Mouse (Mus musculus) heart, adult 8-10 months (tissue): ENCODE measurements around the gene Lef1. TPM values are rescaled to one million over a fixed set of nuclear protein-coding genes. Genes with fewer than 3 reads are reported as not detected.
A peak's percentile ranks its signal among the peaks of the same experiment; 100 is the strongest.

Experiments used
- DNase-seq: peaks from one replicate; pipeline ENCODE4 v3.0.0; 2022; ENCODE audit warnings: low spot score
- total RNA-seq, 4 experiments: library from RNA; stranded (reverse); gene quantifications; 2 replicates each; pipeline ENCODE4 v1.2.4; 2022

Gene Lef1
- total RNA-seq, 4 experiments from 2014 or later = 0.14 to 0.31 (median 0.26) TPM; not detected in 1

- DNase-seq = no peak
Measured at GRCm38 (mm10) chr3:131107301-131108093, 2.8 kb upstream of the Lef1 start.

GRCm38 (mm10) chr3:131108094-131108653, 2.1 kb upstream of the Lef1 start:
- DNase-seq = no peak

DNA sequence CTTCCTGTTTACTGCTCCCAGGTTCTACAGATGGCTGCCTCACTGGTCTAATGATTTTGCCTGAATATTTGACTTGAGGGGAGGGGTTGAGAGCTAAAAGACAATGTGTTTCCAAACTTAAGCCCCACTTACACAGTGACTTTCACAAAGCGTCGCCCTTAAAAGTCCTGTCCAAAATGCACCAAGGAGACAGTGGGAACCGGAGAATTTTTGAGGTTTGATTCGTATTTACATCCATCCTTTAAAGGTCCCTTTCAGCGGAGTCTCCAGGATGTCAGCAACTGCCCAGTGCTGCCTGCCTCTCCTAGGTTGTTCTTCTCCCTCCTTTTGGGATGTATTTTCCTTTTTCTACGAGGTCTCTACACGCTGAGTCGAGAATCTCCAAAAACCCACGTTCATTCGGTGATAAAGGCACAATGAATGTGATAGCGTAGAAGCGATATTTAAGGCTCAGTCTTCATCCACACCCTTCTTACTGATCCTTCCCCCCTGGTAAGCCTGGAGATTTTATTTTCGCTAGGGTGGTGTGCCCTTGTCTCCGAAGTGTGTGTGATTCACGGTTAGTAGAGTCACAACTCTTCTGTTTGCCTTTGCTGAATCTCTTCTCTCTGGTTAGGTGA, 1.1 kb upstream of the Lef1 start:
- no peak for DNase-seq

- no peak for DNase-seq
Measured at GRCm38 (mm10) chr3:131109686-131110070, 593 bp upstream of the Lef1 start.

DNA sequence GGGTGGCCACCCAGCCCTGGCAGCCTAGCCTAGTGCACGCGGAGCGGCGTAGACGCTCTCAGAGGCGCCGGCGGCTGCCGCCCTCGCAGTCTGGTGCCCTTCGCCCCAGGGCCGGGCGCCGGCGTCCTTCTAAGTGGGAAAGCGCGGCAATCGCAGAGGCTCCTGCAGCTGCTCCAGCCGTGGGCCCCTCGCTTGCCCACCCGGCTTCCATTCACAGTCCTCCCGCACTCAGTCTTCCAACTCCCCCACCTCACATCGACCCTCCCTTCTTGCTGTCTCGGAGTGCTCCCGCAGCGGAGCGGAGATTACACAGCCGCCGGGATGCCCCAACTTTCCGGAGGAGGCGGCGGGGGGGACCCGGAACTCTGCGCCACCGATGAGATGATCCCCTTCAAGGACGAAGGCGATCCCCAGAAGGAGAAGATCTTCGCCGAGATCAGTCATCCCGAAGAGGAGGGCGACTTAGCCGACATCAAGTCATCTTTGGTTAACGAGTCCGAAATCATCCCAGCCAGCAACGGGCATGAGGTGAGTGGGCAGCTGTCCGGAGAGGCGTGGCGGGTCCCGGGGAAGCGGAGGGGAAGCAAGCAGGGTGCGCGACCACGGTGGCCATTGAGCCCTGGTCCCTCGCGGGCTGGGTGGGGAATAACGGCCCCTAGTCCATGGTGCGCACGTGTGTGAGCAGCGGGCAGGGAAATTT, 1.0 kb downstream of the Lef1 start:
- DNase-seq = no peak

DNA sequence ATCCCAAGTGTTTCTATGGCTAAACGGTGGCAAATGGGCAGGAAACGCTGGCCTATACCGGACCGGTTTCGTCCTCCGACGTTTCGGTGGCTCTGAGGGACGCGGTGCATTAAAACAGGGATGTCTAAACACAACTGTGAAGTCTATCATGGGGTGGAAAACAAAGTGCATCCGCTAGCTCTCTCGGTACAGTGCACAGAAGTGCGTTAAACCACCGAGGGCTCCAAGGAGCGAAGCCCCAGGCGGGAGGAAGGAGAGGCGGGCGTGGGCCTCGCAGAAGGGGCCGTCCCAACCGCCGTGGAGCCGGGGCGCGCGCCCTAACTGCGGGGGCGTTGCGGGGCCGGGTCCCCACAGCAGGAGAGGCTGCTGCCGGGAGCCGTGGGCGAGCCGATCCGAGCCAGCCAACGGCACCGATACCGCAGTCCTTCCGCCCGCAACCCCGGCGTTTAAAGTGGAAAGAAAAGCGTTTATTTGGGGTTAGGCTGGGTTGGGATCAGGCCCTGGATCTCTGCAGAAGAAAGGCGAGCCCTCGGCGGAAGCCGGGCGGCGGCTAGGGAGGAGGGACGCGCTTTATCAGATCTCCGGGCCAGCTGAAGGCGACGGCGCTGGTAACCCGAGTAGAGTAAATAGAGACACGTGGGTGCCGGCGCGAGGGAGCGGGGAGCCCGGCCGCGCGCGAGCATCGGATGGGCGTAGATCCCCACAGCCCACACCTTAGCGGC, 1.7 kb downstream of the Lef1 start:
- no peak for DNase-seq

DNA sequence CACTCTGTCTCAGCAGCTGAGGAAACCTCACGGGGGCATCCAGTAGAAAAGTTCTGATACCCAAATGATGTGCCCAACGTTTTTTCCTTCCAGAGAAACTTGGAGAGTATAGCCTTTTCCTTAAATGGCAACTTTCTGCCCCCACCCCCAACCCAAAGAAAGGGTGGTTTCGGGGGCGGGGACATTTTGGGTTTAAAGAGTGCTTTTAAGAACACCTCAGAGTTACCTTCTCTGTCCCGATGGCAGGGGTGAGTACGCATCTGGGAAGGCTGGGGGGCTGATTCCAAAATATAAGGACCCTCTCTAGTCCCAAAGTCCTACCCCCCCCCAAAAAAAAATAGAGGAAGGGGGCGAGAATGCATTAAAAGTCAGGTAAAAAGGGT, 2.3 kb downstream of the Lef1 start:
- DNase-seq = no peak

DNA sequence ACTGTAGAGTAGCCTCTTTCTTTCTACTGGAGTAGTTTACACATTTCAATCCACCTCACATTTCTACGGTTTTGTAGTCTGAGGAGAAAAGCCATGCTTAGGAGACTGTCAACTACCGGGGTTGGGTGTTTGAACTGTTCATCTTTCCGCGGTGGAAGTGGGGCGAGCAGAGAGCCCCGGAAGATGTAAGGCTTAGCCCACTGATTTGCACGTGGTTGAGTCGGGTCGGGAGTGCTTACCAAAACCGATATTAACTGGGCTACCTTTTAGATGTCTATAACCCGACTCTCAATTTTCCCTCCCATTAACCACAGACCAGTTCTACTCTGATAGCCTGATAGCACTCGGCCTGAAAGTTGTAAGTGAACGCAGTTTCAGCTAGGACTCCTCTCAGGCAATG, 2.8 kb downstream of the Lef1 start:
- no peak for DNase-seq

DNA sequence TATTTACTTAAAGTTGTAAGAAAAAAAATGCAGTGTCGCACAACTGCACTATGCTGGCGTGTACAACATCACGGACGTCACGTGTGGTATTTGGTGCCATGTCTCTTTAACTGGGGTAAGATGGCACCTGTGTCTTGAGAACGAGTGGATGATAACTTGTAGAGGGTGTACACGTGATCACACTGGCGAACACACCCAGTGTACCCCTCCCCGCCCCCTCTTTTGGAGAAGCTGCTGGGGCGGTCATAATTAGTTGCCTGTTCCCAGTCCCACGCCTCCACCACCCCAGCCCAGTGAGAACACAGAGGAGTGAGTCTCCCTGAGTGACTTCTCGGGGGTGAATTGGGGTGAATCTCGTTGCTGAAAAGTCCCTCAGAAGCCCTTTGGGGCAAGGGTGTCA, 5.8 kb downstream of the Lef1 start:
- no peak for DNase-seq

DNA sequence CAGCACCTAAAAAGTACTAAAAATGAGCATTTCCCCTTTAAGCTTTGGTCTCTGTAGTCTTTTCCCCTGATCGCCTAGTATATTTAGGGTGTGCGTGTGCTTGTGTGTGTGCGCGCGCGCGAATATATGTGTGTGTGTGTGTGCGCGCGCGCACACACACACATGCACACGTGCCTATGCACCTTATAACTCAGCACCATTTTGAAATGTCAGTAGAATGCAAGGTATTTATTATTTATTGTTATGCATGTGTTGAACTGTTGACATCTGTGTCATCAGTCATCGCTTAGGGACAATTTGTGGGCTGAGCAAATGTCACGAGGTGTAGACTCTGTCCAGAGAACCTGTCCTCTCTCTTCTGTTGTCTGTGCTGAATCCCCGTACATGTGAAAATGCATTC, 7.1 kb downstream of the Lef1 start:
- DNase-seq = no peak

GRCm38 (mm10) chr3:131117883-131118282, 7.6 kb downstream of the Lef1 start:
- no peak for DNase-seq

- DNase-seq = no peak
Measured at GRCm38 (mm10) chr3:131119435-131119834, 9.2 kb downstream of the Lef1 start.

DNA sequence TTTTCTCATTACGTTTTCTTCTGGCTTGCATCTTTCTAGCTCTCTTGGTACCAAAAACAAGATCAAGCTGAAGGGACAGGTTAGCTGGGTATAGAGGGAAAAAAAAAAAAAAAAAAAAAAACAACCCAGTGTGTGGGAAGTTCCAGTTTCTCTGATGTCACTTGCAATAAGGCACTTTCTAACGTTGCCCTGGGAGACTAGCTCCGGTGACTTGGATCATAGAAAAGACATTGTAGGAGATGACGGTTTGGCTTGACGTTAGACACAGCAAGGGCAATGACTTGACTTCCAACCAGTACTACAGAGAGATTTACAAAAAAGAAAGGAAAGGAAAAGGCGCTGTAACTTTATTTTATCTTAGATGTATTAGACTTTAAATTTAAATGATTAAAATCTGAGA, 13.2 kb downstream of the Lef1 start:
- no peak for DNase-seq

DNA sequence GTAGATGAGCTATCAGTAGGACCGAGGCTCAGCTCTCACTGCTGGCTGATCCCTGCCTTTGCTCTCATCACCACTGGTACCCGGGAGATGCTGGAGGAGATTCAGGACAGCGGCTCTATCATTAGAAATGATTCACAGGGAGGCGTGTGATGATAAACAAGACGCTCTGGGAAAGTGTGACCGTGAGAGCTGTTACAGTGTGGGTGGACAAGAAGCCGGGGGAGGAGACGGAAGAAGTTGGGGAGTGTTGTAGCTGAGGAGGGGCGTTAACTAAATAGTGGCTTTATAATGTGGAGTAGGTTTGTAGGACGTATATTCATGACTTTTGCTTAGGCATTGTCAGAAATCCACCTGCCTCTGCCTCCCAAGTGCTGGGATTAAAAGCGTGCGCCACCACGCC, 15.6 kb downstream of the Lef1 start:
- no peak for DNase-seq

- DNase-seq = no peak
Measured at GRCm38 (mm10) chr3:131126438-131126837, 16.2 kb downstream of the Lef1 start.

DNA sequence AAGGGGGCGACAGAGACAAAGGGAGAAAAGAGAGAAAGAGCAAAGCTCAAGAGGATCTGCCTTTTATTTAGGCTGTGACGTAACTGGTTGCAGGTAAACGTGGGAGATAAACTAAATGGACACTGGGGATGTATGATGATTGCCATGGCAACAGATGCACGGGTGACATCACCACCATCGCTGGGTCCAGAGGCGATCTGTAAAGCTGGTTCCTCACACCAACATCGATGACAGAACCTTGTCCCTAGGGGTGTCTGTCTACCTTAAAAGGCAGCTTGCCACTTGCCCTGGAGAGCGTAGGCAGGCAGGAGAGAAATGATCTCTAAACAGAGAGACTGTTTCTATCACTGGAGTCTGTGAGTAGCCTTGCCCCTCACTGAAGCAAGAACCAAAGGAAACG, 23.7 kb downstream of the Lef1 start:
- no peak for DNase-seq

- no peak for DNase-seq
Measured at GRCm38 (mm10) chr3:131135434-131135833, 25.2 kb downstream of the Lef1 start.

DNA sequence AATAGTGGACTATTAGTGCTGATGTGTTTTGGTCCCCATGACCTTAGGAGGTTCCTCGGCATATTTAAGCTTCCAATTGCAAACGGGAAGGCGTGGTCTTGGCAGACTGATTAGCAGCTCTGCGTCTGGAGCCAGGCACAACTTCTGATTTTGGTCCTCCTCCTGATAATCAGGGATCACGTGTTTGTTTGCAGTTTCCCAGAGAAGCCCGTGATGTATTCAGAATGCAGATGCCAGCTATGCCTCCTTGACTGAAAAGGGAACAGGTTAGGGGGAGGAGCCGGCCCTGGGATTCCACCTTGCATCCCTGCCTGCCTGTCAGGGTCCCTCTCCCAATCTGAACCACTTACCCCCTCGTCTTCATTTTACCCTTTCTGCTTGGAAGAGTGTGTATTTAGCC, 26.2 kb downstream of the Lef1 start:
- peak; percentile 33 for DNase-seq

DNA sequence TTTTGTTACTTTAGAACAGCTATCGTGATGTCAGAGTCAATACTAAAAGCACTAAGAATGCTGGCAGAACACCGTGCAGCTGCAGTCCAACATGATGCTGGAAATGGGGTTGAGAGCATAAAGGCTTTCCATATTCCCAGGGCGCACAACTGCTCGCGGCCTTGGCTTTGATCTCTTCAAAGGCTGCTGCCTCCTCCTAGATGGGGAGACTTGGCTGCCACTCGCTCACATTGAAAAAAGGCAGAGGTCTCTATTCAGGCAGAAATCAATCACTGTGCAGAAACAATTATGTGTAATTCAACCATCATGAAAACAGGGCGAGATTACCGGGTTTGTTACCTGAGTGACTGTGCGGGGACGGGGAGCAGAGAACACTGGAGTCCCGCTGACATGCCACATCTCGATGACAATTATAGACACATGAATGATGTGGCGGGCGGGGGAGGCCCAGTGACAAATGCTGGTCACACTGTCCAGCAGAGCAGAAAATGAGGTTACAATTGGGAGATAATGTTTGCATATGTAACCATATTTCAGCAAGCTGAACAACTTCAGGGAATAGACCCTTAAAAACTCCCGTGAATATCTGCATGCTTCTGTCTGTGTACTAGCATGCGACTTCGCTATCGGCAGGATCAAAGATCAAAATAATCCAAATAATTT, 27.0 kb downstream of the Lef1 start:
- DNase-seq = no peak

GRCm38 (mm10) chr3:131138224-131138623, 28.0 kb downstream of the Lef1 start:
- DNase-seq = no peak

DNA sequence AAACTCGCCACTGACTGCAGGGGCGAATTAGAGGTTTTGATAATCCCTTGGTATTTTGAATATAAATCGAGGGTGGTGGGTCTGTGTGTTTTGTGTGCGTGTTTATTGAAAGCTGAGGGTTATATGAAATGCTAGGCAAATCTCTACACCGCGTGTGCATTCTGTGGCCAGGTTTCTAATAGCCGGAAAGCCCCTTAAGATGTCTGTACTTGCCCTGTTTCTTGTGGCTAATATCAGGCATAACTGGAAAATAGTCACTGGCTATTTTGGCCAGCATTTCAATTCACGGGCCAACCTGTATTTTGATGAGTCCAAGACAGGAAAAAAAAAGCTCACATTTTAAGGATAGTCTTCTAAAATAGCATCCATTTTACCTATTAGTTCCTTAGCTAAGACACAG, 28.5 kb downstream of the Lef1 start:
- no peak for DNase-seq
